Mouse (Mus musculus): Measurements from ENCODE around the gene Tcstv3.
"Not testable (repeated sequence)": the region's sequence is repeated elsewhere in the genome, so short reads cannot be mapped to it uniquely, and the experiment has no call there.

Tcstv3 gene

DNA sequence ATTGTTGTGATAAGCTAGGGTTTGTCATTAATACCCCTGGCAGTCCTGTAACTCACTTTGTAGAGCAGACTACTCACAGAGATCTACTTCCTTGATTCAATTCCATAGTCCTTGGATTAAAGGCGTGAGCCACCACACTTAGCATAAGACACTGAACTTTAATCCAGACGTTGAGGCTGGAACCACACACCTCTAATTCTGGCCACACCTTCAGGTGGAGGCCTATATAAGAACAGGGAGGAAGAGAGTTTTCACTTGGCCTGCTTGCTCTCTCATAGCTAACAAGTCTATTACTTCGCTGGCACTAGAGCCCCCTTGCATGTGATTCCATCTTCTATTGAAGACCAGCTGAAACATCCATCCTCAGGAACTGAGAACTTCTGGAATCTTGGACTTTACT lies at the start of gene Tcstv3:
TSS of gene Tcstv3 (plus strand) at position 301 of the 400 bp plus-strand sequence.
- not testable (repeated sequence) for DNase-seq

DNA sequence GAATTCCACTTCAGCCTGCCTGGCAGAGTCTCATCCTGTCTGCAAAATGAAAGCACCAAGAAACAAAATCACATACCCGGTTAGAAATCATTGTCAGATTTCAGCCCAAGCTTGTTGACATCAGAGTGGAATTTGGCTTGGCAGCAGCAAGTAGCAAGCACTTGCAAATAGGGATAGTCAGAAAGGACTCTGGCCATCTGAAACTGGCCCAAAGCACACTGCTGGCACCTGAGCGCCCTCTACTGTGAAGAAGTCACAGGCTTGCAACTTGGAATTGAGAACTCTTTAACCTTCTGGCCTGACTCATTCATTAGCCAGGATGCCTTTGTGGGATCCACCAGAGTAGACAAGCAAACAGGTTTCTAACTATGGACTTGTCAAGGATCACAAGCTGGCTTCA lies 38.8 kb upstream of the Tcstv3 start:
- peak in 1 of 2 experiments; percentile 4 for DNase-seq

DNA sequence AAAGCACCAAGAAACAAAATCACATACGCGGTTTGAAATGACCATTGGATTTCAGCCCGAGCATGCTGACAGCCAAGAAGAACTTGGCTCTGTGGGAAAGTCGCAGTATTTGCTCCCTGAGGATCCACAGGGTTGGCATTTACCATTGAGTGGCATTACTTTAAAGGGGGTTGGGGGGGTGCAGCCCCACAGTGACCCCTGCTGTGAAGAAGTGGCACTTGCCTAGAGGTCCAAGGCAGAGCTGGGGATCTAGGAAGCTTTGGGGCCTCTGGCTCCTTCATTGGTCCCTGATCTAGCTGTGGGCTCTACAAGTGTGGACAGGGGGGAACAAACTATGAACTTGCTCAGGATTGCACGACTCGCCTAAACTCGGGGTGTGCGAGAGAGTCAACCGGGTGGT lies 37.9 kb upstream of the Tcstv3 start:
- DNase-seq: no peak

DNA sequence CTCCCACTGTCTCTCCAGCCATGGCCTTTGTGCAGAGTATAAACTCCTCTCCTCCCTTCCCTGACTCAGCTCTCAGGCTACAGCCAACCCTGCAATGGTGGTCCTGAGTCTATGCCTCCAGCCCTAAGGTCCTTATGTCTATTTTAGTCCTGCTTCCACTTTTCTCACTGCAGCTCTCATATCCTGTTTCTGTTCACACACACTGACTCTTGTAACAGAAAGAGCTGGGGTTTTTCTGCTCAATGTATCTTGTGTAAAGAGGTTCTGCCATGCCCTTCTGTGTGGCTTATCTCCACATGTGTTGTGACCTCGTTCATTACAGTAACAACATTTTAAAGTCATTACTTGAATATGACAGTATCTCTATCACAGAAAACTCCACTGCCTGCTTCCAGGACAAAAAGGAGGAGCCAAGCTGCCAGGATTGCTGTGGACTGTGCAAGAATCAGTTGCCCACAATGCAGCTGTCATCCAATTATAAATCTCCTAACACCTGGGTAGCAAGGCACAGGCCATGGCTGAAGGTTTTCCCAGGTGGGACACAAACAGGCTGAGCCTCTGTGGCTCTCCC lies 17.3 kb upstream of the Tcstv3 start:
- DNase-seq: no peak

DNA sequence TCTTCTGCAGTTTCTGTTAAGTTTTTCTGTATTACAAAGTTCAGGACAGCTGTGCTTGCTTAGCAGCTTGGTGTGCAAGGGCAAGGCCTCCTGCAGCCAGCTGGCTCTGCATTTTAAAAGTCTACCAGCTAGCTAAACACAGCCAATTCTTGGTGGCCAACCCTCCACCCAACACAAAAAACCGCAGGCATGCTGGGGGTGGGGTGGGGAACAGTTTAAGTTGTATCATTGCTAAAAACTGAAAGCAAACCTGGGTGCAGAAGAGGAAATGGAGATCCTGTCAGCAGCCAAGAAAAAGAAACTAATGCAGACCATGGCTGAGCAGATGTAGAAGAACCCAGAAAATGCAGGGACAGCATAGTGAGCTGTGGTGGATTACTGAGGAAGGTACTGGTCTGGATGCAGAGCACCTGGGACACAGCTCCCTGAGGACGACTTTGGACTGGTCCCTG lies 16.7 kb upstream of the Tcstv3 start, which contains the start of gene BC147527:
TSS of gene BC147527 (plus strand) at position 402 of the 452 bp plus-strand sequence.
- peak in 1 of 2 experiments; percentile 15 for DNase-seq

DNA sequence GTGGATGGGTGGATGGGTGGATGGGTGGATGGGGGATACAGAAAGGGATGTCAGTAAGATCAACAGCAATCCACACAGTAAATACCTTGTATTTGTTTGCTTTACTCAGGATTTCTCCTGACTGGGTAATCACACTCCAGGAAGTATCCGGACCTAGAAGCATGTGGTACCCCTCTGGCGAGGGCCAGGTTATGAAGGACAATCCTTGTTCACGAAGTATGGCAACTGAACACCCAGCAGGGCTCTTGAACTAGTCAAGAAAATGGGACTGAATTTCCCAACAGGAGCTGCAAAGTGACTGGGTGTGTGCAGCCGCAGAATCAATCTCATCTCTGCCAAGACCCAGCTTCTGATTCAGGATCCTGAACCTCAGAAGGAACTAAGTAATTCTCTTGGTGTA lies 15.8 kb upstream of the Tcstv3 start:
- no peak for DNase-seq

DNA sequence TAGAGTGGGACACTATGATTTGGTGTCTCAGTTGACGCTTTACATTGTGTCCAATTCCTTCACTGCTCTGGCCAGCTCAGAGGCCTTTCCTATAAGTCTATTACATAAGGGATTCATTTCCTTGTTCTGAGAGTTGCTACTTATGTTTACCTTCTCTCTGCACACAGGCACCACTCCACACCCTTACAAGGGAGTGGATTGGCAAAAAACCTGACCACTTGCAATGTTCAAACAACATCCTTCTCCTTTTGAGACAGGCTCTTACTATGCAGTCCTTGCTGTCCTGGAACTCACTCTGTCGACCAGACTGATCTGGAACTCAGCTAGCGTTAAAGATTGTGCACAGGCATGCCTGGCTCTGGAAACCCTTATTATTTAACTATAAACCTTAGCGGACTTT lies 5.9 kb upstream of the Tcstv3 start:
- DNase-seq: no peak

DNA sequence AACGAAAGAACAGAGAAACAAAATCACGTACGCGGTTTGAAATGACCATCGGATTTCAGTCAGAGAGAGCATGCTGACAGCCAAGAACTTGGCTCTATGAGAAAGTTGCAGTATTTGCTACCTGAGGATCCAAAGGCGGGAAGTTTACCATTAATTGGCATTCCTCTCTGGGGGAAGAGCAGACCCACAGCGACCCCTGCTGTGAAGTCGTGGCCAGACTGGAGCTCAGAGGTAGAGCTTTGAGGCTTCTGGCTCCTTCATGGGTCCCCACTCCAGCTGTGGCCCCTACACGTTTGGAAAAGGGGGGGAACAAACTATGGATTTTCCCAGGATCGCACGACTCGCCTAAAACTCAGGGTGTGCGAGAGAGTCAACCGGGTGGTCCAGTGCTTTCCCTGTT lies 3.1 kb upstream of the Tcstv3 start:
- peak in 1 of 2 experiments; percentile 8 for DNase-seq

DNA sequence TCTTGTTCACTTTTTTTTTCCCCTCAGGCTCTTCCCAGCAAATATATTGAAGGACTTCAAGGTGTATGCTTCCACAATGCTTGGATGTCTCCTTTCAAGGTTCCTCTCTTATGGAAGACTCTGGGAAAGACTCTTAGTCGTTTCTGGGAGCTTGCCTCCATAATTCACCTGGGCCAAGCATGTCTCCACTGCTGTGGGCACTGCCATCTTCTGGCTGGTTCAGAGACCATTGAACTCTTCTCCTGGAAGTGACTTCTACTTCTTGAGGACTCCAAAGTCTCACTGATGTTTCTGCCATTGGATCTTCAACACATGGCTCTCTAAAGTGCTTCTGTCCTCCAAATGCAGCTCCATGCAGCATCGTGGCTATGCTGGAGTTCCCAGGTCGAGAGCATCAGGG lies 3.5 kb downstream of the Tcstv3 start:
- no peak for DNase-seq

DNA sequence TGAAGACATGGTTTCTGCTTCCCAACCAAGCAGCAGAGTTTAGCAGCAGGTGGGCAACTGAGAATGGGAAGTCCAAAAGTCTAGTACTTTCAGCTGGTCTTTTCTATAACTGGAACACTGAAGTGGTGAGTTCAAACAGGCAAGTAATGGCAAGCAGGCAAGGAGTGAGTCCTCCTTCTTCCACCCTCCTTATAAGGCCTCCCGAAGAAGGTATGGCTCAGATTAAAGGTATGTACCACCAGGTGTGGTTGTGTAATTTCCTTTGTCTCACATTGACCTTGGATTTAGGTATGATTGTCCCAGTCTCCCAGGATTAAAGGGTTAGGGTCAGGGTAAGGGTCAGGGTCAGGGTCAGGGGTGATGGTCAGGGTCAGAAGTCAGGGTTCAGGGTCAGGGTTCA lies 4.0 kb downstream of the Tcstv3 start:
- no peak for DNase-seq
